Mouse (Mus musculus): ENCODE results near the gene Aatf. TPM values are rescaled to one million over a fixed set of nuclear protein-coding genes. Genes with fewer than 3 reads are reported as not detected.

Gene Aatf
- polyA plus RNA-seq (2021; fragmentation: Nextera tagmentation), result 14.6 and 15.6 TPM in 2 replicates
- long read RNA-seq, experiment 1, transcript Aatf-201 (13 exons, 1,822 nt), result major isoform, 33 of 60 reads
- long read RNA-seq, experiment 1, partial matches to known transcripts, result 2 of 60 reads
- long read RNA-seq, experiment 1, other reads (novel, unspliced or antisense), result 22 of 60 reads
- long read RNA-seq, experiment 2, transcript Aatf-201 (13 exons, 1,822 nt), result major isoform, 20 of 28 reads
- long read RNA-seq, experiment 2, partial matches to known transcripts, result 3 of 28 reads
- long read RNA-seq, experiment 2, other reads (novel, unspliced or antisense), result 5 of 28 reads

GRCm38 (mm10) chr11:84513171-84514116, at the start of gene Aatf:
Aatf (minus strand) TSS chr11:84513522.

GRCm38 (mm10) chr11:84525421-84526274, 12.3 kb upstream of the Aatf start, which contains the start of gene Lhx1:
Lhx1 (minus strand) TSS chr11:84525535.

Other genes starting within 250 kb of the Aatf start
- gene Lhx1, start 12.0 kb upstream of the Aatf start, polyA plus RNA-seq (2021; fragmentation: Nextera tagmentation), result not detected in 2 replicates

Measured in left cerebral cortex, adult 6 months (tissue).